ENCODE assay signal across 21 mouse cellular contexts in the genomic region with DNA sequence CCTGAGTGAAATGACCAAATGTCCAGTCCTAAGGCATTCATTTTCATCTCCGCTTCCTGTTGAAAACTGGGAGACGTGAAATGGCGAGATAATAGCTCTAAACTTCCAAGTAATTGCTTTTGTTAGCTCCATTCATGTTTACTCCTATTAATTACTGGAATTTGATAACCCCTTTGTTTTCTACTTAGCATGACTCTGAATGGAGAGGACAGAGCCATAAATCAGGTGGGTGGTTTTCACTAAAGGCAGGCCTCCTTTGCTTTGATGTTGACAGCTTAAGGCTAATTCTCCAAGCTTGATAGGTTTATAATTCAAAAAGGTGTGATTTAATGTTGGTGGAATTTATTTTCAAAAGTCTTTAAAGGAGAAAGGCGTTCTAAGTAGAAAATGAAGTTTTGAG.
A peak's percentile ranks its signal among the peaks of the same experiment; 100 is the strongest.
DNase-seq lines count a peak whose midpoint lies in the region; ATAC-seq and TF ChIP-seq lines count a peak whose summit lies in the region.
"Had no signal": no experiment of that assay in that cellular context is flagged by ENCODE, and none has a peak within 500 bp of the region (broad histone marks: within the 10 kb centered on the region; RNA-seq: fewer than 3 reads in every experiment).

No protein-coding gene starts in this region.

- H3K9me3 ChIP-seq in forebrain, embryonic 15.5 days: no peaks in the 10 kb centered on the region
- no peaks in the 10 kb centered on the region for H3K9me3 ChIP-seq in forebrain, postnatal 0 days (ENCODE audit: low read length)
- H3K9me3 ChIP-seq: embryonic facial prominence, embryonic 10.5 days; embryonic facial prominence, embryonic 12.5 days; forebrain, embryonic 13.5 days had no signal

- no peak for DNase-seq in forebrain, postnatal 0 days
- peak; percentile 44 for DNase-seq in retina, postnatal 1 day
- DNase-seq in retina, embryonic 14.5 days (ENCODE audit: low spot score): no peak
- no peak for DNase-seq in cerebellum, adult 9-10 months
- DNase-seq: adrenal gland, adult 2 months; adrenal gland, postnatal 10 days; adrenal gland, postnatal 25 days; B cell, adult 2 months; cerebellum, adult 11 months; cerebellum, adult 18-20 months; cerebellum, adult 8-10 months; cerebellum, postnatal 10 days; cerebellum, postnatal 25 days had no signal

- no peaks in the 10 kb centered on the region for H3K36me3 ChIP-seq in forebrain, embryonic 15.5 days
- H3K36me3 ChIP-seq in forebrain, postnatal 0 days (ENCODE audit: insufficient read depth): no peaks in the 10 kb centered on the region
- H3K36me3 ChIP-seq: embryonic facial prominence, embryonic 10.5 days; embryonic facial prominence, embryonic 12.5 days; G1E had no signal

- H3K4me2 ChIP-seq in forebrain, embryonic 15.5 days (replicated peaks): no peak overlapping the region
- no peak overlapping the region for H3K4me2 ChIP-seq in forebrain, postnatal 0 days (ENCODE audit: low read depth)
- H3K4me2 ChIP-seq: embryonic facial prominence, embryonic 12.5 days; forebrain, embryonic 13.5 days had no signal

- H3K27me3 ChIP-seq in forebrain, embryonic 15.5 days: no peaks in the 10 kb centered on the region
- no peaks in the 10 kb centered on the region for H3K27me3 ChIP-seq in forebrain, postnatal 0 days (ENCODE audit: insufficient read depth, low read length)
- H3K27me3 ChIP-seq: CH12.LX; embryonic facial prominence, embryonic 12.5 days; forebrain, embryonic 13.5 days had no signal

- no peak overlapping the region for H3K9ac ChIP-seq in forebrain, embryonic 15.5 days (replicated peaks)
- H3K9ac ChIP-seq in forebrain, postnatal 0 days: no peak overlapping the region
- H3K9ac ChIP-seq: embryonic facial prominence, embryonic 12.5 days; forebrain, embryonic 13.5 days had no signal

- H3K4me1 ChIP-seq in forebrain, embryonic 15.5 days: peaks cover 23% of the 10 kb centered on the region
- H3K4me1 ChIP-seq in forebrain, postnatal 0 days (ENCODE audit: insufficient read depth): peaks cover 8% of the 10 kb centered on the region; the same call in 1 of the 2 replicates

- no peak overlapping the region for H3K4me3 ChIP-seq in forebrain, embryonic 15.5 days
- H3K4me3 ChIP-seq in forebrain, postnatal 0 days (ENCODE audit: low read depth, low read length): no peak overlapping the region
- H3K4me3 ChIP-seq: embryonic facial prominence, embryonic 10.5 days; embryonic facial prominence, embryonic 12.5 days; forebrain, embryonic 13.5 days had no signal

- TF ChIP-seq CTCF in forebrain, postnatal 0 days (IDR thresholded peaks at IDR 0.05; ENCODE audit: low read depth): no peak

- no peak for ATAC-seq in forebrain, embryonic 15.5 days (replicated peaks)
- no peak for ATAC-seq in forebrain, postnatal 0 days
- ATAC-seq: CD4-positive, CD25-positive, alpha-beta regulatory T cell, adult 4 months; forebrain, embryonic 13.5 days; forebrain, embryonic 16.5 days had no signal

- 35% methylated on average over 4 of the region's 4 CpGs for WGBS in forebrain, embryonic 15.5 days
- 46% methylated on average over 4 of the region's 4 CpGs for WGBS in forebrain, postnatal 0 days

- 0 out of 2 replicates have a peak overlapping the region, but pooled peaks have one; percentile 74 for H3K27ac ChIP-seq in forebrain, embryonic 15.5 days (replicated peaks)
- no peak overlapping the region for H3K27ac ChIP-seq in forebrain, postnatal 0 days (ENCODE audit: low read depth, low read length)
- H3K27ac ChIP-seq: embryonic facial prominence, embryonic 10.5 days; forebrain, embryonic 13.5 days had no signal
